Mouse (Mus musculus): ENCODE results near the gene Scly.

GRCm38 (mm10) chr1:91351249-91351648 is 53.1 kb downstream of the Scly start:
- TF ChIP-seq TAL1 (IDR thresholded peaks at IDR 0.05; ENCODE audit: low read length) (no peak), GATA1 (IDR thresholded peaks at IDR 0.05; ENCODE audit: low read length) (no peak)

All from erythroblast, embryonic 14.5 days (primary cell).